Mouse (Mus musculus) hematopoietic multipotent progenitor cell, adult 10-12 weeks (in vitro differentiated cells): Measurements from ENCODE around the gene Lce1d. TPM values are rescaled to one million over a fixed set of nuclear protein-coding genes. Genes with fewer than 3 reads are reported as not detected.

Experiments
- polyA plus RNA-seq: library from polyadenylated mRNA; stranded (reverse); fragments of >175 nt; gene quantifications from 2 replicates; pipeline ENCODE4 v1.2.3, GENCODE M21; 2012; ENCODE audit warnings: low replicate concordance

Lce1d gene
- not detected in 2 replicates for polyA plus RNA-seq

GRCm38 (mm10) chr3:92687110-92687509 lies at the start of gene Lce1d:
Gene Lce1d (minus strand): TSS chr3:92687210.

DNA sequence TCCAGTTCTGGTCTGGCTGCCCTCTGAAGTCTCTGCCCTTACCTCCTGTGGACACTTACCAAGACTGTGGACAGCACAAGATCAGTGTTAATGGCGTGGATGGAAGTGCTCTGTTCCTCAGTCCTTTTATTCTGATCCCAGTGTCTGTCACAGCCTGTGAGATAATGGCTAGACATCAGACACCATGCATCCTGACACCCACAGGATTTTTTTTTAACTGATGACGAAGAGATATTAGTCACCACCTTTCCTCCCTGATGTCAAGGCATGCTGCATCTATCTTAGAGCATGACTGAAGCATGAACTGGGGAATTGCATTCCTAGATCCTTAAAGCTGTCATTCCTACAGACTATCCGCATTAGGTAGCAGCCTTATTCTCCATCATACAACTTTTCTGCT lies 33.2 kb upstream of the Lce1d start, which contains the start of gene Lce1f:
Gene Lce1f, minus strand, starts transcription at position 101 of the 400 bp plus-strand sequence.

DNA sequence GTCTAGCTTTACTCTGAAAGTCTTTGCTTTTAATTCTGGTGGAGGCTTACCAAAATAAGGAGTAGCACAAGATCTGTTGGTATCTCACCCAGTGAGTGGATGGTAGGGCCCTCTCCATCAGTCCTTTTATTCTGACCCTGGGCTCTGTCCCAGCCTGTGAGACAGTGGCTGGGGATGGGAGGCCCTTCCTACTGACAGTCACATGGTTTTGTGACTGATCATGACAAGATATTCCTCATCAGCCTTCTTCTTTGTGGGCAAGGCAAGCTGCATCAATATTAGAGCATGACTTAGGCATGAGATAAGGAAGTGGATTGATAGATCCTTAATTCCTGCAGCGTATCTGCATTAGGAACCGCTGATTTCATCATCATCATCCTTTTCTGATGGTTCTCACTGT lies 22.0 kb upstream of the Lce1d start, which contains the start of gene Lce1e:
Gene Lce1e, minus strand, starts transcription at position 101 of the 400 bp plus-strand sequence.

GRCm38 (mm10) chr3:92678947-92679346 lies 8.1 kb downstream of the Lce1d start, which contains the start of gene Lce1c:
Gene Lce1c (plus strand): TSS chr3:92679247.

DNA sequence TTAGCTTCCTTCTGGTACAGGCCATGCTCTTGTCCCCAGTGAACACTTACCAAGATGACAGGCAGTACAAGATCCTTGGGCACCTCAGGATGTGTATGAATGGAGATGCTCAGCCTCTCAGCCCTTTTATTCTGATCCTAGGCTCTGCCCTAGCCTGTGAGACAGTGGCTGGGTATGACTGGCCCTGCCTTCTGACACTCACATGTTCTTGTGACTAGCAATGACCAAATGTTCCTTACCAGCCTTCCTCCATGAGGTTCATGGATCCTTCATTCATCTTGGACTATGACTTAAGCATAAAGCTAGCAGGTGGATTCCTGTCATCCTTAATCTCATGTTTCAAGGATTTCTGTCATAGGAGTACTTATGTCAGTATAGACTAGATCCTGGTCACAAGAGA lies 16.8 kb downstream of the Lce1d start, which contains the start of gene Lce1a2:
Gene Lce1a2, minus strand, starts transcription at position 101 of the 400 bp plus-strand sequence.

GRCm38 (mm10) chr3:92656826-92657225 lies 30.2 kb downstream of the Lce1d start, which contains the start of gene Lce1b:
Gene Lce1b (minus strand): TSS chr3:92656926.

DNA sequence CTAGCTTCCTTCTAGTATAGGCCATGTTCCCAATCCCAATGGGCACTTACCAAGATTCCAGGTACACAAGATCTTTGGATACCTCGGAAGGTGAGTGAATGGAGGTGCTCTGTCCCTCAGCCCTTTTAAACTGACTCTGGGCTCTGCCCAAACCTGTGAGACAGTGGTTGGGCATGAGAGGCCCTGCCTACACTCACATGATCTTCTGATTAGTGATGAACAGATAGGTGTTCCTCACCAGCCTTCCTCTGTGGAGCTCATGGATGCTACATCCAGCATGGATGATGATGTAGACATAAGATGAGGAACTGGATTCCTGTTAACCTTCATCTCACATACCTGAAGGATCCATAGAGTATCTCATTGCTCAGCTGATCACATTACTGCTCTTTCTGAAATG lies 38.8 kb downstream of the Lce1d start, which contains the start of gene Lce1a1:
Gene Lce1a1, minus strand, starts transcription at position 101 of the 400 bp plus-strand sequence.

Other genes with a start within 250 kb of the Lce1d start
- gene Sprr1b, start 248.4 kb downstream of the Lce1d start, polyA plus RNA-seq, result not detected in 2 replicates
- not detected in 2 replicates for gene Sprr3, start 228.5 kb downstream of the Lce1d start, polyA plus RNA-seq
- gene Sprr1a, start 201.3 kb downstream of the Lce1d start, polyA plus RNA-seq, result not detected in 2 replicates
- not detected in 2 replicates for gene Sprr4, start 186.7 kb downstream of the Lce1d start, polyA plus RNA-seq
- gene 2310046K23Rik, start 152.7 kb downstream of the Lce1d start, polyA plus RNA-seq, result not detected in 2 replicates
- gene Ivl, start 113.5 kb downstream of the Lce1d start, polyA plus RNA-seq, result not detected in 2 replicates
- gene Smcp, start 98.2 kb downstream of the Lce1d start, polyA plus RNA-seq, result not detected in 2 replicates
- not detected in 2 replicates for gene 2210017I01Rik, start 79.7 kb downstream of the Lce1d start, polyA plus RNA-seq
- gene Lce6a, start 65.5 kb downstream of the Lce1d start, polyA plus RNA-seq, result not detected in 2 replicates
- gene Lce1a1, start 38.9 kb downstream of the Lce1d start, polyA plus RNA-seq, result not detected in 2 replicates
- gene Lce1b, start 30.3 kb downstream of the Lce1d start, polyA plus RNA-seq, result not detected in 2 replicates
- gene Lce1a2, start 16.9 kb downstream of the Lce1d start, polyA plus RNA-seq, result not detected in 2 replicates
- gene Lce1c, start 8.0 kb downstream of the Lce1d start, polyA plus RNA-seq, result not detected in 2 replicates
- not detected in 2 replicates for gene Lce1e, start 21.9 kb upstream of the Lce1d start, polyA plus RNA-seq
- gene Lce1f, start 33.1 kb upstream of the Lce1d start, polyA plus RNA-seq, result not detected in 2 replicates
- gene Gm38119, start 51.9 kb upstream of the Lce1d start, polyA plus RNA-seq, result not detected in 2 replicates
- gene Lce1g, start 65.1 kb upstream of the Lce1d start, polyA plus RNA-seq, result not detected in 2 replicates
- not detected in 2 replicates for gene Lce1h, start 77.9 kb upstream of the Lce1d start, polyA plus RNA-seq
- gene Lce1i, start 91.7 kb upstream of the Lce1d start, polyA plus RNA-seq, result not detected in 2 replicates
- not detected in 2 replicates for gene Lce1j, start 103.3 kb upstream of the Lce1d start, polyA plus RNA-seq
- not detected in 2 replicates for gene Lce1k, start 120.7 kb upstream of the Lce1d start, polyA plus RNA-seq
- not detected in 2 replicates for gene Kprp, start 140.0 kb upstream of the Lce1d start, polyA plus RNA-seq
- not detected in 2 replicates for gene Lce1l, start 164.1 kb upstream of the Lce1d start, polyA plus RNA-seq
- gene 2310050C09Rik, start 183.0 kb upstream of the Lce1d start, polyA plus RNA-seq, result not detected in 2 replicates
- not detected in 2 replicates for gene Lce3a, start 239.0 kb upstream of the Lce1d start, polyA plus RNA-seq
- gene Lce3b, start 245.8 kb upstream of the Lce1d start, polyA plus RNA-seq, result not detected in 2 replicates